Mouse (Mus musculus): ENCODE measurements around the gene Dhx30.

DNA sequence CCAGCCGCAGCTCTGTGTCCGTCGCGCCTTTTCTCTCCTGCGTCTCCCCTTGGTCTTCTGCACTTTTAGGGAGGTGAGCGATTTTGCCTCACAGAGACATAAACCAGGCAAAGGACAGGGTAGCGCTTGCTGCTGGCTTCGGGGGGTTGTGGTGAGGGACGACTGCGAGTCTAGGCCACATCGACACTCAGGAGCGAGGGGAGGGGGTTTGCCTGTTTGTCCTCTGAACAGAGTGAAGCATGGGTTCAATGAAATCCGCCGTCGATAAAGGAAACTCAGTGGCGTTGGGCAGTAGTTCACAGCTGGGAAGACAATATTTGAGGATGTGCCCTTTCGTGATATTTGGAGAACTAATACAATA lies at the start of gene Dhx30:
- TF ChIP-seq CTCF (IDR thresholded peaks at IDR 0.05; ENCODE audit: insufficient read depth, low read depth, low read length) (no peak), POLR2A (IDR thresholded peaks at IDR 0.05; ENCODE audit: insufficient read depth, low read depth, low read length) (no peak)

Measured in olfactory bulb, adult 2 months (tissue).